Mouse (Mus musculus) C2C12 (cell line): ENCODE data around the gene Man1b1.

ENCODE experiments used
- CTCF ChIP-seq: IDR thresholded peaks from one replicate; pipeline ENCODE4 v1.5.1; 2011; ENCODE audit not compliant: control insufficient read depth, insufficient read depth, insufficient read length
- MAX ChIP-seq: IDR thresholded peaks from one replicate; pipeline ENCODE4 v1.6.1; 2011; ENCODE audit warnings: mild to moderate bottlenecking, control low read depth
- MYOD1 ChIP-seq: IDR thresholded peaks from one replicate; pipeline ENCODE4 v1.6.1; 2011; ENCODE audit warnings: low read depth; ENCODE audit not compliant: control insufficient read depth, insufficient read length

GRCm38 (mm10) chr2:25292054-25292544, 40.0 kb upstream of the Man1b1 start:
- TF ChIP-seq MAX (no peak), CTCF (no peak), MYOD1 (no peak)
